9 mouse cellular contexts compared by ENCODE assay signal in the genomic region with DNA sequence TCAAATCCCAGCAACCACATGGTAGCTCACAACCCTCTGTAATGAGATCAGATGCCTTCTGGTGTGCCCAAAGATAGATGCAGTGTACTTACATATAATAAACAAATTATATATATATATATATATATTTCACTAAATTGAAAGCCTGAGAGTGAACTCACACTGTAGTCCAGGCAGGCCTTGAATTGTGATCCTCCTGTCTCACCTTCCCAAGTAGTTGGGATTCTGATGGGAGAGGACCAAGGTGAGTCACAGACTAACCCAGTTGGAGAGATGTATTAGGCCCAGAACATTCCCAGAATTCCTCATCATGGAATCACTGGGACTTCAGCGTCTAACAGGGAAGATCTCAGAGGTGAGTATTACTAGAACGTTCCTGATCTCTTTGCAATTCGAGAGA. TPM values are rescaled to one million over a fixed set of nuclear protein-coding genes. Genes with fewer than 3 reads are reported as not detected.
DNase-seq lines count a peak whose midpoint lies in the region; ATAC-seq and TF ChIP-seq lines count a peak whose summit lies in the region.
"Had no signal": no experiment of that assay in that cellular context is flagged by ENCODE, and none has a peak within 500 bp of the region (broad histone marks: within the 10 kb centered on the region; RNA-seq: fewer than 3 reads in every experiment).

A gene (plus strand): TSS at position 301 of the 400 bp plus-strand sequence.

- WGBS in heart, adult 2 months, result 76% methylated on average over 3 of the region's 3 CpGs
- 60% methylated on average over 3 of the region's 3 CpGs for WGBS in lung, embryonic 14.5 days
- WGBS in limb, embryonic 10.5 days, result 74% methylated on average over 3 of the region's 3 CpGs
- WGBS in small intestine, adult 2 months, result 73% methylated on average over 3 of the region's 3 CpGs

- no peak for TF ChIP-seq CTCF in heart, adult 2 months (IDR thresholded peaks at IDR 0.05)
- no peak for TF ChIP-seq CTCF in lung, embryonic 14.5 days (IDR thresholded peaks at IDR 0.05; ENCODE audit: low read depth)
- no peak for TF ChIP-seq CTCF in small intestine, adult 2 months (IDR thresholded peaks at IDR 0.05; ENCODE audit: extremely low read depth, insufficient read length, insufficient replicate concordance, low read depth, low read length)

- H3K9me3 ChIP-seq in lung, embryonic 14.5 days (ENCODE audit: low read depth, low read length), result no peaks in the 10 kb centered on the region
- H3K9me3 ChIP-seq in limb, embryonic 10.5 days (replicated peaks), result no peaks in the 10 kb centered on the region
- H3K9me3 ChIP-seq: megakaryocyte, embryonic 14.5 days had no signal

- intact Hi-C loops in heart, adult 2 months (cut with DNase I), result no loop called here

- H3K79me2 ChIP-seq in heart, adult 2 months (replicated peaks; ENCODE audit: control insufficient read depth, insufficient read depth, low read length), result no peaks in the 10 kb centered on the region

- no peaks in the 10 kb centered on the region for H3K36me3 ChIP-seq in heart, adult 2 months (ENCODE audit: control insufficient read depth, insufficient read depth, low read length)
- H3K36me3 ChIP-seq in lung, embryonic 14.5 days (ENCODE audit: insufficient read depth), result no peaks in the 10 kb centered on the region
- no peaks in the 10 kb centered on the region for H3K36me3 ChIP-seq in limb, embryonic 10.5 days
- no peaks in the 10 kb centered on the region for H3K36me3 ChIP-seq in small intestine, adult 2 months (ENCODE audit: control insufficient read depth, insufficient read depth, low read length)

- no peaks in the 10 kb centered on the region for H3K4me1 ChIP-seq in heart, adult 2 months (ENCODE audit: control insufficient read depth, insufficient read depth, low read length)
- H3K4me1 ChIP-seq in lung, embryonic 14.5 days (ENCODE audit: insufficient read depth), result no peaks in the 10 kb centered on the region
- peaks cover 10% of the 10 kb centered on the region; the same call in 1 of the 2 replicates for H3K4me1 ChIP-seq in limb, embryonic 10.5 days
- H3K4me1 ChIP-seq in small intestine, adult 2 months (ENCODE audit: control insufficient read depth, insufficient read depth, insufficient read length, low read length), result peaks cover 4% of the 10 kb centered on the region; the same call in 1 of the 2 replicates
- H3K4me1 ChIP-seq: megakaryocyte, embryonic 14.5 days had no signal

- no peak for TF ChIP-seq POLR2A in heart, adult 2 months (IDR thresholded peaks at IDR 0.05; ENCODE audit: insufficient read depth, low read depth, low read length)
- no peak for TF ChIP-seq POLR2A in small intestine, adult 2 months (IDR thresholded peaks at IDR 0.05; ENCODE audit: low read depth, low read length)

- H3K4me2 ChIP-seq in lung, embryonic 14.5 days, result peak within 1 kb of the TSS; percentile 61

- H3K27ac ChIP-seq in heart, adult 2 months, result no peak within 1 kb of the TSS
- H3K27ac ChIP-seq in lung, embryonic 14.5 days (ENCODE audit: low read depth), result peak within 1 kb of the TSS; percentile 3; the same call in 1 of the 2 replicates
- peak within 1 kb of the TSS; percentile 39; the same call in 1 of the 2 replicates for H3K27ac ChIP-seq in limb, embryonic 10.5 days
- H3K27ac ChIP-seq in small intestine, adult 2 months (ENCODE audit: insufficient read depth, low read depth, low read length), result no peak within 1 kb of the TSS

- DNase-seq in heart, adult 2 months, result no peak
- no peak for DNase-seq in heart, postnatal 4 days
- no peak for DNase-seq in lung, embryonic 14.5 days
- no peak for DNase-seq in lung, postnatal 10 days
- DNase-seq in limb, embryonic 10.5 days (ENCODE audit: low spot score), result no peak

- ATAC-seq in lung, embryonic 14.5 days (ENCODE audit: insufficient read depth), result no peak
- no peak for ATAC-seq in erythroblast, adult 5-6 weeks (replicated peaks; ENCODE audit: low FRiP score, poor library complexity, severe bottlenecking)
- ATAC-seq in megakaryocyte progenitor cell, adult 5-6 weeks (replicated peaks; ENCODE audit: poor library complexity), result no peak

- no peak within 1 kb of the TSS for H3K4me3 ChIP-seq in heart, adult 2 months
- peak within 1 kb of the TSS; percentile 22 for H3K4me3 ChIP-seq in lung, embryonic 14.5 days (ENCODE audit: low read depth, low read length)
- peak within 1 kb of the TSS; percentile 20; the same call in 1 of the 2 replicates for H3K4me3 ChIP-seq in limb, embryonic 10.5 days
- H3K4me3 ChIP-seq in small intestine, adult 2 months (ENCODE audit: low read depth, low read length), result peak within 1 kb of the TSS; percentile 40
- H3K4me3 ChIP-seq: megakaryocyte, embryonic 14.5 days had no signal

- TF ChIP-seq EP300 in heart, adult 2 months (IDR thresholded peaks at IDR 0.05; ENCODE audit: insufficient read depth, low read depth, low read length), result no peak

- H3K27me3 ChIP-seq in heart, adult 2 months (ENCODE audit: control insufficient read depth, insufficient read depth, low read length), result no peaks in the 10 kb centered on the region
- no peaks in the 10 kb centered on the region for H3K27me3 ChIP-seq in lung, embryonic 14.5 days (ENCODE audit: insufficient read depth, low read length)
- H3K27me3 ChIP-seq in limb, embryonic 10.5 days (ENCODE audit: low read depth, poor library complexity, severe bottlenecking), result no peaks in the 10 kb centered on the region
- H3K27me3 ChIP-seq in small intestine, adult 2 months (ENCODE audit: control insufficient read depth, insufficient read depth, low read length), result no peaks in the 10 kb centered on the region; the same call in 1 of the 2 replicates

- peak within 1 kb of the TSS; percentile 6; the same call in 1 of the 2 replicates for H3K9ac ChIP-seq in heart, adult 2 months (ENCODE audit: low read depth, low read length)
- H3K9ac ChIP-seq in lung, embryonic 14.5 days, result peak within 1 kb of the TSS; percentile 21

RNA-seq across cellular contexts. Expression of the gene that starts here (rescaled TPM):
- 1 to 10 TPM; 1.6 to 2.4 TPM for total RNA-seq in heart, adult 2 months (2021)
- 2.6 and 3.6 TPM in 2 replicates for polyA plus RNA-seq in heart, adult 2 months (2012; rRNA removed)
- total RNA-seq in heart, postnatal 4 days (2021), result 1 to 10 TPM; 1.5 to 1.8 TPM
- 3.4 and 4.3 TPM in 2 replicates for polyA plus RNA-seq in lung, embryonic 14.5 days (2014; fragmentation: Nextera tagmentation; extraction: Ambion mirVana)
- polyA plus RNA-seq in limb, embryonic 10.5 days (2016; fragmentation: Nextera tagmentation; extraction: Ambion mirVana), result 2.3 and 2.5 TPM in 2 replicates
- 0.49 and 0.63 TPM in 2 replicates for polyA plus RNA-seq in small intestine, adult 2 months (2012; rRNA removed)
- total RNA-seq in erythroblast, adult 5-6 weeks (2015; ENCODE audit: low replicate concordance), result not detected in 2 replicates
- total RNA-seq in erythroblast, adult 5-6 weeks (2017; ENCODE audit: low replicate concordance), result not detected in 2 replicates
- not detected in 2 replicates for total RNA-seq in megakaryocyte progenitor cell, adult 5-6 weeks (2015)
- not detected in 2 replicates for total RNA-seq in megakaryocyte progenitor cell, adult 5-6 weeks (2017)

Comparison
In these comparisons a context has a peak if more than half of its experiments do, and no peak if none do; other contexts are left out.
1. H3K27ac ChIP-seq: peak in lung, embryonic 14.5 days (single experiment) and limb, embryonic 10.5 days (single experiment); none in heart, adult 2 months (single experiment) and small intestine, adult 2 months (single experiment).